Mouse (Mus musculus) cerebellum, adult 9-11 months (tissue): ENCODE measurements around the gene A930018P22Rik.

Experiments
- DNase-seq: peaks from one replicate; pipeline ENCODE4 v3.0.0; 2022

The A930018P22Rik gene

GRCm38 (mm10) chr2:104120312-104120711 lies 2.3 kb upstream of the A930018P22Rik start:
- DNase-seq: no peak

- DNase-seq: no peak
Observed at GRCm38 (mm10) chr2:104121681-104122504, 676 bp upstream of the A930018P22Rik start.

- DNase-seq: no peak
Observed at GRCm38 (mm10) chr2:104123540-104123939, 971 bp downstream of the A930018P22Rik start.

GRCm38 (mm10) chr2:104124071-104124470 lies 1.5 kb downstream of the A930018P22Rik start:
- no peak for DNase-seq

GRCm38 (mm10) chr2:104128803-104129531 lies 6.4 kb downstream of the A930018P22Rik start:
- no peak for DNase-seq

- DNase-seq: no peak
Observed at GRCm38 (mm10) chr2:104130165-104130564, 7.6 kb downstream of the A930018P22Rik start.

GRCm38 (mm10) chr2:104130969-104131368 lies 8.4 kb downstream of the A930018P22Rik start:
- DNase-seq: no peak

- no peak for DNase-seq
Observed at GRCm38 (mm10) chr2:104132266-104132859, 9.8 kb downstream of the A930018P22Rik start.

GRCm38 (mm10) chr2:104133042-104133810 lies 10.7 kb downstream of the A930018P22Rik start:
- no peak for DNase-seq

- peak; percentile 82 for DNase-seq
Observed at GRCm38 (mm10) chr2:104134150-104135056, 11.8 kb downstream of the A930018P22Rik start.

GRCm38 (mm10) chr2:104135920-104136319 lies 13.4 kb downstream of the A930018P22Rik start:
- DNase-seq: no peak

- DNase-seq: no peak
Observed at GRCm38 (mm10) chr2:104142140-104142539, 19.6 kb downstream of the A930018P22Rik start.

GRCm38 (mm10) chr2:104144004-104144403 lies 21.4 kb downstream of the A930018P22Rik start:
- no peak for DNase-seq

- DNase-seq: no peak
Observed at GRCm38 (mm10) chr2:104145983-104146382, 23.4 kb downstream of the A930018P22Rik start.

GRCm38 (mm10) chr2:104147910-104148561 lies 25.5 kb downstream of the A930018P22Rik start:
- no peak for DNase-seq

- peak; percentile 43 for DNase-seq
Observed at GRCm38 (mm10) chr2:104150608-104151397, 28.2 kb downstream of the A930018P22Rik start.

- DNase-seq: peak; percentile 93
Observed at GRCm38 (mm10) chr2:104153345-104153744, 30.8 kb downstream of the A930018P22Rik start.

- no peak for DNase-seq
Observed at GRCm38 (mm10) chr2:104153876-104154275, 31.3 kb downstream of the A930018P22Rik start.

- DNase-seq: no peak
Observed at GRCm38 (mm10) chr2:104157831-104158230, 35.3 kb downstream of the A930018P22Rik start.

- DNase-seq: no peak
Observed at GRCm38 (mm10) chr2:104163418-104163817, 40.8 kb downstream of the A930018P22Rik start.
